Mouse (Mus musculus) ES-Bruce4 (cell line): ENCODE measurements around the gene Tmbim1.

Experiments used
- CTCF ChIP-seq: IDR thresholded peaks from one replicate; pipeline ENCODE4 v1.8.1; 2011; ENCODE audit warnings: low read depth, low read length
- EP300 ChIP-seq: IDR thresholded peaks from 2 replicates; pipeline ENCODE4 v1.6.1; 2011; ENCODE audit warnings: low read depth, low read length; ENCODE audit not compliant: insufficient read depth
- POLR2A ChIP-seq: IDR thresholded peaks from one replicate; pipeline ENCODE4 v1.8.1; 2011; ENCODE audit warnings: low read length; ENCODE audit not compliant: insufficient read depth

DNA sequence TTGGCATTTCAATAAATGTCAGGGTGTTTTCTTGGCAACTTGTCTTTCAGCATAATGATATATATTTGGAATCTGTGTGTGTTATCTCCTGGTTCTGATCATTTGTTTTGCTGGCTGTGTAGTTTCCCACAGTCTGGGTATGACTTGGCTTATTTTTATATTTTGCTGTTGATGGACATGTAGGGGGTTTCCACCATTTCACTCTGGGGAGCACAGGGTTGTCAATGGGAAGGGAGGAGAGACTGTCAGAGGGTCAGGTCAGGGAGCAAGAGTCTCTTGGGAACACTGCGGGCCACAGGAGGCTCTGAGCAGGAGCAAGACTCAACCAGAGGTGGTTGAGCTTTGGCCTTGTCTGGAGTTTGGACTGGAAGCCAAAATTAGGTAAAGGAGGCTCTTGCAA, 36.9 kb upstream of the Tmbim1 start:
- TF ChIP-seq POLR2A = no peak
- TF ChIP-seq CTCF = no peak
- TF ChIP-seq EP300 = no peak
